Mouse (Mus musculus): Measurements from ENCODE around the gene Phrf1. TPM values are rescaled to one million over a fixed set of nuclear protein-coding genes. Genes with fewer than 3 reads are reported as not detected.

Phrf1 gene
- polyA plus RNA-seq, 1 experiment: 44.5 TPM

- TF ChIP-seq TCF12 (IDR thresholded peaks at IDR 0.05; ENCODE audit: insufficient read depth, poor library complexity, severe bottlenecking) (no peak), MAX (IDR thresholded peaks at IDR 0.05; ENCODE audit: low read depth) (no peak), MYOD1 (IDR thresholded peaks at IDR 0.05; ENCODE audit: control insufficient read depth in 1 of 3, insufficient read length in 2 of 3, low read depth in 2 of 3) (peak; percentile 3 to 66 (median 63)), MYOG (IDR thresholded peaks at IDR 0.05; ENCODE audit: control insufficient read depth in 1 of 3, insufficient read depth in 1 of 3, insufficient read length in 2 of 3, low read depth in 2 of 3) (peak in 1 of 3 experiments; percentile 43), REST (IDR thresholded peaks at IDR 0.05; ENCODE audit: insufficient read depth, insufficient read length) (no peak), POLR2AphosphoS2 (IDR thresholded peaks at IDR 0.05; ENCODE audit: insufficient read length, low read depth) (peak; percentile 9), TCF3 (IDR thresholded peaks at IDR 0.05; ENCODE audit: insufficient read length, low read depth) (no peak), POLR2A (IDR thresholded peaks at IDR 0.05; ENCODE audit: insufficient read length, low read depth) (no peak), E2F4 (IDR thresholded peaks at IDR 0.05; ENCODE audit: insufficient read depth) (no peak), CEBPB (IDR thresholded peaks at IDR 0.05; ENCODE audit: insufficient read depth, poor library complexity, severe bottlenecking) (no peak), USF1 (IDR thresholded peaks at IDR 0.05; ENCODE audit: low read depth) (no peak), SRF (IDR thresholded peaks at IDR 0.05; ENCODE audit: control insufficient read depth, insufficient read length, low read depth) (no peak)
- Histone ChIP-seq H3K79me2 (ENCODE audit: control insufficient read depth, insufficient read depth) (peaks cover 18% of the 10 kb centered on the region), H3K4me2 (ENCODE audit: low read depth) (peak overlapping the region; percentile 85), H3ac (ENCODE audit: control insufficient read depth, insufficient read length) (no peak overlapping the region), H3K4me3 (peak overlapping the region; percentile 39), H3K27me3 (ENCODE audit: control insufficient read depth, insufficient read depth, insufficient read length) (peaks cover 6% of the 10 kb centered on the region), H3K36me3 (ENCODE audit: control insufficient read depth, insufficient read depth) (no peaks in the 10 kb centered on the region)
Observed at GRCm38 (mm10) chr7:141218141-141218540, 10.4 kb upstream of the Phrf1 start.

DNA sequence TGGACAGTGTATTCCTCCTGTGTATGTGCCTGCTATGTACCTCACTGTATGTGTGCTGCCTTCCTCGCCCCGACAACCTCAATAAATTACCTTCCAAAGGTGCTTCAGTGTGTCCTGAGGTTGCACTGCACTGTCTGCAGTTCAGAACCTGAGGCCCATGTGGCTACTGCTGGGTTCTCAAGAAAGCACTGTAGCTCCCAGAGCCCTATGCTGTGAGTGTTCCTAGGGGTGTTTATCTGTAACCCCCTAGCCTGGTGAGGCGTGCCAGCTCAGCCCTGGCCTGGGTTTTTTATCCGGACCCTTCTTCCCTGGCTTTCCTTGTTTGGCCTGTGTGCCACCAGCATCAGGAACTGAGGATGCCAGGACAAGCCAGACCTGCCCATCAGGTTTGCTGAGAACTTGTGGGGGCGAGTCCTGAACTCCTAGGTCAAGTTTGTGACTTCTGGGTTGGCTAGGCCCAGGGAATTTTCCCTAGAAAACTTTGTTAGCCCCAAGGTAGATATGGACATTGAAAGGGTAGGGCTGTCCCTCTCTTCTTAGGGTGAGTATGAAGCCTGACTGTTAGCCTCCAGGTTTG, 9.9 kb upstream of the Phrf1 start:
- H3K4me3 ChIP-seq: peak overlapping the region; percentile 39
- H3K27me3 ChIP-seq (ENCODE audit: control insufficient read depth, insufficient read depth, insufficient read length): peaks cover under 1% of the 10 kb centered on the region
- TF ChIP-seq TCF3 (IDR thresholded peaks at IDR 0.05; ENCODE audit: insufficient read length, low read depth) (no peak), MAX (IDR thresholded peaks at IDR 0.05; ENCODE audit: low read depth) (no peak), USF1 (IDR thresholded peaks at IDR 0.05; ENCODE audit: low read depth) (no peak), MYOG (IDR thresholded peaks at IDR 0.05; ENCODE audit: control insufficient read depth in 1 of 3, insufficient read depth in 1 of 3, insufficient read length in 2 of 3, low read depth in 2 of 3) (no peak)
- H3K36me3 ChIP-seq (ENCODE audit: control insufficient read depth, insufficient read depth): no peaks in the 10 kb centered on the region
- H3ac ChIP-seq (ENCODE audit: control insufficient read depth, insufficient read length): no peak overlapping the region
- peaks cover 18% of the 10 kb centered on the region for H3K79me2 ChIP-seq (ENCODE audit: control insufficient read depth, insufficient read depth)
- H3K4me2 ChIP-seq (ENCODE audit: low read depth): peak overlapping the region; percentile 85

DNA sequence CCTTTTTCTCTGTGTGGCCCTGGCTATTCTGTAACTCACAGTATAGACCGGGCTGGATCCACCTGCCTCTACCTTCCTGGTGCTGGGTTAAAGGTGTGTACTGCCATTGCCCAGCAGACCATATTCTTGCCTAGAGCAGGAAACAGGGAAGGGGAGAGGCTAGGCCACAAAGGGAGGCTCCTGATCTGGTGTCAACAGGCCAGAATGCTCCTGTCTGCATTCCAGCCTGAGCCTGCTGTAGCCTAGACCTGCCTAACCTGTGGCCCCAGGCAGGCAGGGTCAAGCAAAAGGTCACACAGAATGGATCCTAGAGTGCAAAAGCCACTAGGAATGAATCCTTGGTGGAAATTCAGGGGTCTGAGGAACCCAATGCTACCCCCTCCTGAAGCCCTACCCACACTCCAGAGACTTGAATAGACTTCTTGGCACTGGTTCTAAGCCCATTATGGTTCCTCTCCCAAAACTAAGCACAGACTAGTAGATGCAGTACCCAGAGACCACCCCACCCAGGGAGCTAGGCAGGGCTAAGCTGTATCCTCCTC, 9.0 kb upstream of the Phrf1 start:
- peak overlapping the region; percentile 53 for H3K4me3 ChIP-seq
- H3K27me3 ChIP-seq (ENCODE audit: control insufficient read depth, insufficient read depth, insufficient read length): no peaks in the 10 kb centered on the region
- H3ac ChIP-seq (ENCODE audit: control insufficient read depth, insufficient read length): no peak overlapping the region
- TF ChIP-seq MAX (IDR thresholded peaks at IDR 0.05; ENCODE audit: low read depth) (no peak), POLR2AphosphoS2 (IDR thresholded peaks at IDR 0.05; ENCODE audit: insufficient read length, low read depth) (no peak), TCF3 (IDR thresholded peaks at IDR 0.05; ENCODE audit: insufficient read length, low read depth) (no peak), SRF (IDR thresholded peaks at IDR 0.05; ENCODE audit: control insufficient read depth, insufficient read length, low read depth) (no peak), POLR2A (IDR thresholded peaks at IDR 0.05; ENCODE audit: insufficient read length, low read depth) (no peak), CEBPB (IDR thresholded peaks at IDR 0.05; ENCODE audit: insufficient read depth, poor library complexity, severe bottlenecking) (no peak)
- H3K79me2 ChIP-seq (ENCODE audit: control insufficient read depth, insufficient read depth): peaks cover 18% of the 10 kb centered on the region
- peak overlapping the region; percentile 85 for H3K4me2 ChIP-seq (ENCODE audit: low read depth)
- H3K36me3 ChIP-seq (ENCODE audit: control insufficient read depth, insufficient read depth): no peaks in the 10 kb centered on the region

GRCm38 (mm10) chr7:141220377-141220776, 8.2 kb upstream of the Phrf1 start:
- no peaks in the 10 kb centered on the region for H3K36me3 ChIP-seq (ENCODE audit: control insufficient read depth, insufficient read depth)
- peak overlapping the region; percentile 85 for H3K4me2 ChIP-seq (ENCODE audit: low read depth)
- H3K79me2 ChIP-seq (ENCODE audit: control insufficient read depth, insufficient read depth): peaks cover 18% of the 10 kb centered on the region
- H3ac ChIP-seq (ENCODE audit: control insufficient read depth, insufficient read length): peak overlapping the region; percentile 16
- no peak for TF ChIP-seq CEBPB (IDR thresholded peaks at IDR 0.05; ENCODE audit: insufficient read depth, poor library complexity, severe bottlenecking)
- TF ChIP-seq E2F4 (IDR thresholded peaks at IDR 0.05; ENCODE audit: insufficient read depth): no peak
- no peak for TF ChIP-seq USF1 (IDR thresholded peaks at IDR 0.05; ENCODE audit: low read depth)
- TF ChIP-seq REST (IDR thresholded peaks at IDR 0.05; ENCODE audit: insufficient read depth, insufficient read length): no peak
- no peak for TF ChIP-seq MAX (IDR thresholded peaks at IDR 0.05; ENCODE audit: low read depth)
- TF ChIP-seq MYOG (IDR thresholded peaks at IDR 0.05; ENCODE audit: control insufficient read depth in 1 of 3, insufficient read depth in 1 of 3, insufficient read length in 2 of 3, low read depth in 2 of 3): no peak
- no peak for TF ChIP-seq POLR2A (IDR thresholded peaks at IDR 0.05; ENCODE audit: insufficient read length, low read depth)
- TF ChIP-seq MYOD1 (IDR thresholded peaks at IDR 0.05; ENCODE audit: control insufficient read depth in 1 of 3, insufficient read length in 2 of 3, low read depth in 2 of 3): no peak
- no peak for TF ChIP-seq POLR2AphosphoS2 (IDR thresholded peaks at IDR 0.05; ENCODE audit: insufficient read length, low read depth)
- TF ChIP-seq TCF3 (IDR thresholded peaks at IDR 0.05; ENCODE audit: insufficient read length, low read depth): no peak
- TF ChIP-seq SRF (IDR thresholded peaks at IDR 0.05; ENCODE audit: control insufficient read depth, insufficient read length, low read depth): no peak
- no peak for TF ChIP-seq TCF12 (IDR thresholded peaks at IDR 0.05; ENCODE audit: insufficient read depth, poor library complexity, severe bottlenecking)
- peak overlapping the region; percentile 53 for H3K4me3 ChIP-seq
- no peaks in the 10 kb centered on the region for H3K27me3 ChIP-seq (ENCODE audit: control insufficient read depth, insufficient read depth, insufficient read length)

All from myocyte (in vitro differentiated cells).